Mouse (Mus musculus): ENCODE results near the gene Rps16.

Rps16 gene

GRCm38 (mm10) chr7:28372251-28373108 is 22.0 kb downstream of the Rps16 start, which contains the start of gene Plekhg2:
Gene Plekhg2 (minus strand): TSS chr7:28372599.
- DNase-seq (ENCODE audit: inconsistent age in 2 of 2, low spot score in 1 of 2), result peak; percentile 98 to 100

- peak; percentile 84 to 95 for DNase-seq (ENCODE audit: inconsistent age in 2 of 2, low spot score in 1 of 2)
These were observed 22.7 kb downstream of the Rps16 start for GRCm38 (mm10) chr7:28373131-28373581.

GRCm38 (mm10) chr7:28373891-28374495 is 23.5 kb downstream of the Rps16 start:
- DNase-seq (ENCODE audit: inconsistent age in 2 of 2, low spot score in 1 of 2), result peak in 1 of 2 experiments; percentile 62

GRCm38 (mm10) chr7:28374647-28375046 is 24.2 kb downstream of the Rps16 start:
- no peak for DNase-seq (ENCODE audit: inconsistent age in 2 of 2, low spot score in 1 of 2)

DNA sequence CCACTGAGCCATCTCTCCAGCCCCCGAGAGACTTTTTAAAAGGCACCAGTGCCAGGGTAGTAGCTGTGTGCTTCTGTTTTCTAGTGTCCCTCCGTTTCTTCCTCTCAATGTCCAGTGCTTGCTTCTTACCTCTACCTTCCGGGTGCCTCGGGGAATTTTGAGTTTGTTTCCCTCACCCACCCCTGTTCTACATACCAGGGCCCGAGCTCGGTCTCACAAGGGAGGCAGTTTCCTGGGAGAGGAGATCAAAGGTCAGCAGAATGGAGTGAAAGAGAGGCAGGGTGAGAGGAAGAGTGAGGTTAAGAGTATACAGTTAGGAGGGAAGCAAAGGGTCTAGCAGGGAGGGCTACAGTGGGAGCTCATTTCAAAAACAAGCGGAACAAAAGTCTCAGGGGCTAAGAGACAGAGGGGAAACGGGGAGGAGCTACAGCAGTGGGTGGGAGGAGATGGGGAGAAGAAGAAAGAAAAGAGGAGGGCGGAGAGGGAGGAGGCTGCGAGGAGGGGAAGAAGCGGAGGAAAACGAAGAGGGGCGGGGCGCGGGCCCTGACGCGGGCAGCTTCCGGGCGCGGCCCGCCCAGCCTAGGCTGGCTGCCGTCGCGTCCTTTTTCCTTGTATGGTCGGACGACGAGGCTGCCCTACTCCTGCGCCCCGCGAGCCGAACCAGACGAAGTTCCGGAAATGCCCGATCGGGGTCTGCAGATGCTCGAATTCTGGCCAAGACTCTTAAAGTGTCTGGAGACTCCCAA is 24.9 kb downstream of the Rps16 start:
- DNase-seq (ENCODE audit: inconsistent age in 2 of 2, low spot score in 1 of 2), result peak; percentile 93 to 96

DNA sequence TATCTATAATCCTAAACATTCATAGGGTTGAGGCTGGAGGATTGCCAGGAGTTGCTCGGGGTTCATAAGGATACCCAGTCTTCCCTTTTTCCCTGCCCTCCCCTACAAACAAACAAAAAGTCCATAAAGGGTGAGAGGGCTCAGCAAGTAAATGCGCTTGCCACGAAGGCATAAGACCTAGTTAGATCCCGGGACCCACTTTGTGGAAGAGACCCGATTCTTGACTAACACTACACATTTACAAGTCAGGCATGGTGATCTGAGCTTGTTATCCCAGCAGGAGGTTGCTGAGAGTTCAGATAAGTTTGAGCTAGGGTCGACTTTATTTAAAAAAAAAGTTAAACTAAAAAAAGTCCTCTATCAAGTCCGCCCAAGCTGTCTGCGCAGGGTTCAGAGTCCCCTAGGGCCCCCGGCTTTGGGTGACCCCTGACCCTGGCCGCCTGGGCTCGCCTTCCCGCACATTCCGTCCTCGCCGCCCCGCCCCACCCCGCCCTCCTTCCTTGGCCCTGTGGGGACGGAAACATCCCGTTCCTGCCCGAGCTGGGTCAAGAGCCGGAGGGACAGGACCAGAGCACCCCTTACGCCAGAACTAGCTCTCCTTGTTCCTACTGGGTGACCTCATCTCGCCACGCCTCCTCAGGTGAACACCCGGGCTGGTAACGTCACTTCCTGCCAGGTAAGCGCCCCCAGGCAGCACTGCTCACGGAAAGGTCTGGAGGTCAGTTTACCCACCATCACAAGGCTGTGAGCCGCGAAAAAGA is 25.7 kb downstream of the Rps16 start:
- peak; percentile 85 to 89 for DNase-seq (ENCODE audit: inconsistent age in 2 of 2, low spot score in 1 of 2)

GRCm38 (mm10) chr7:28377190-28378065 is 27.0 kb downstream of the Rps16 start:
- peak; percentile 57 to 67 for DNase-seq (ENCODE audit: inconsistent age in 2 of 2, low spot score in 1 of 2)

- peak; percentile 62 to 85 for DNase-seq (ENCODE audit: inconsistent age in 2 of 2, low spot score in 1 of 2)
These were observed 27.7 kb downstream of the Rps16 start for GRCm38 (mm10) chr7:28378066-28378690.

- DNase-seq (ENCODE audit: inconsistent age in 2 of 2, low spot score in 1 of 2), result peak; percentile 95 to 99
These were observed 28.6 kb downstream of the Rps16 start for GRCm38 (mm10) chr7:28378769-28379651.

GRCm38 (mm10) chr7:28380237-28381016 is 30.0 kb downstream of the Rps16 start, which contains the start of gene Zfp36:
Gene Zfp36 (minus strand): TSS chr7:28380253.
- no peak for DNase-seq (ENCODE audit: inconsistent age in 2 of 2, low spot score in 1 of 2)

DNA sequence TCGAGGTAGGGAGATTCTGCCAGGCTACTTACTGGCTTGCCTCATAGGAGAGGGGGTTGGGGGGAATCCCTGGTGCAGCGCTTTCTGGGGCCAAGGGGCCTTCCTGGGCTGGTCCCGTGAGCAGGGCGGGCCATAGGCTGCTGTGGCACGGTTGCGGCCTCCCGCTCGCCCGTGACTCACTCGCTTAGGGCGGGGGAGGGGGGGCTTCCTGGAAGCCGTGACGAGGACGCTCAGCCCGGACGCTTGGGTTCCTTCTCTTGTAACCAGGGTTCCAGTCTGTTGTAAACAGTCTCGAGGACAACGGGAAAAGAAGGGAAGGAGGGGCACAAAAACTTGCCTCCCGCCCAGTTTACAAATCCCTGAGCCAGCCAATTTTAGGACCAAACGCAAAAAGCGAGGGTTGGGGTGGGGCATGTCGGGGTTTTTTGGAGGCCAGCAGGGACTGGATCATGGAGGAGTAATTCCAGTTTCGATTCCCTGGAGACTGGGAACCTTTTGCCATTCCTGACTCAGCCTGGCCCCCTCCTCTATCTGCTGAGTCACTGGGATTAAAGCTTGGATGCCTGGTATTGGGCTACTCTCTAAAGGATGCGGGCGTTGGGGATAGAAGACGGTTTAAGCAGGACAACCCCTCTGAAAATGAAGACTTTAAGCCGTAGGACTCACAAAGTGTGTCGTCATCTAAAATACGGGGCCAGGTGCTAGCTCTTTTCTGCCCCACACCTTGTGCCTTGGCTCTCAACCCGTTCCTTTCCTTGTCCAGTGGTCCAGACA is 30.8 kb downstream of the Rps16 start:
- peak; percentile 91 to 96 for DNase-seq (ENCODE audit: inconsistent age in 2 of 2, low spot score in 1 of 2)

DNA sequence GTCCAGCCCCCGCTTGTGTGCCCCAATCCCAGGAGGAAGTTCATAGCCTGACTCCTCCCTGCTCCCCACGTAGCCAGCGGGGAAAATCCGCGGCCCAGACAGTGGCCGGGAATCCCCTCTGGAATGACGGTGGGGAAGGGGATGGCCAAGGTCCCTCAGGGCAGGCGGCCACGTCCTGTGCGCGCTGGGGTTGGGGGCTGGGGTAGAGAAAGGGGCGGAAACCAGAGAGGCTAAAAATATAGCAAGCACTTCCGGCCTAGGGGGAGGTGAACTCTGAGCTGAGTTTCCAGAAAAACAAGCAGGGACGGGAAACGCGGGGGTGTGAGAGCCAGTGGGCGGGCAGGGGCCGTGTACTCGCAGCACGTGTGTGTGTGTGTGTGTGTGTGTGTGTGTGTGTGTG is 31.5 kb downstream of the Rps16 start:
- peak; percentile 88 to 96 for DNase-seq (ENCODE audit: inconsistent age in 2 of 2, low spot score in 1 of 2)

DNA sequence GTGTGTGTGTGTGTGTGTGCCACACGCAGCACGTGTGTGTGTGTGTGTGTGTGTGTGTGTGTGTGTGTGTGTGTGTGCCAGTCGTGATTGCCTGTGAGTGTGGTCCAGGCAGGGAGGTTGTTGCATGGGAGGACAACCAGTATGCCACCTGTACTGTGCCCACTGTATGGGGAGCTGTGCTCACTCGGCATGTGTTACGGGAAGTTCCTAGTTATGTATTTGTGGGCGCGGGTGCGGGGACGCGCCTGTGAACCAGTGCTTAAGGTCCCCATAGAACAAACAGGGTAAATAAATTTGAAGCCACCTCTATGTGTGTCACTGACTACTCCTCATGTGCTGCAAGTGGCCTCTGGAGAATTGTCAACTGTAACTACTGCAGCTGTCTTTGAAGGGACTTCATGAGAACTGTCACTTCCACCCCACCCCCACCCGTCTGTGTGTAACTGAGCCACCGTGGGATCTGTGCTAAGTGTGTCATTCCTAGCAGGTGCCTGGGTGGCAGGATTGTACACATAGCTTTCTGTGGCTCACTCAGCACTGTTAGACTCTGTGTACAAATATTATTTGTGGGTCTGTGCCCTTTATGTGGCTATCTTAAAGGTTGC is 32.0 kb downstream of the Rps16 start:
- DNase-seq (ENCODE audit: inconsistent age in 2 of 2, low spot score in 1 of 2), result no peak

GRCm38 (mm10) chr7:28382981-28383396 is 32.5 kb downstream of the Rps16 start:
- peak; percentile 82 to 86 for DNase-seq (ENCODE audit: inconsistent age in 2 of 2, low spot score in 1 of 2)

DNA sequence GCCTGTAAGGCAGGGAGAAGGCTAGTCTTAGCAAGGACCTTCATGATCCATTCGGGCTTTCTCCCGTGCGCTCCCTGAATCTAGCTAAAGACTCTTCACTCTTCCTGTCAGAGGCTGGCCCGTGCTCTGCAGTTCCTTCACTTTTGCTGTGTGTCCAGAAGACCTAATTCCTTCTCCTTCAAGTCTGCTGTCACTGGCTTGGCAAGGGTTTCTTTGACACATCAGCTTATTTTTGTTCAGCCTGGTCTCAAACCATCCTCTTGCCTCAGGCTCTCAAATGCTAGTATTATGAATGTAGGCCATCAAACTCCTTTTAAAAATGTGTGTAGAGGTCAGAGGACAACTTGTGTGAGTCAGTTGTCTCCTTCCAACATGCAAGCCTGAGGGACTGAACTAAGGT is 33.2 kb downstream of the Rps16 start:
- DNase-seq (ENCODE audit: inconsistent age in 2 of 2, low spot score in 1 of 2), result peak in 1 of 2 experiments; percentile 64

DNA sequence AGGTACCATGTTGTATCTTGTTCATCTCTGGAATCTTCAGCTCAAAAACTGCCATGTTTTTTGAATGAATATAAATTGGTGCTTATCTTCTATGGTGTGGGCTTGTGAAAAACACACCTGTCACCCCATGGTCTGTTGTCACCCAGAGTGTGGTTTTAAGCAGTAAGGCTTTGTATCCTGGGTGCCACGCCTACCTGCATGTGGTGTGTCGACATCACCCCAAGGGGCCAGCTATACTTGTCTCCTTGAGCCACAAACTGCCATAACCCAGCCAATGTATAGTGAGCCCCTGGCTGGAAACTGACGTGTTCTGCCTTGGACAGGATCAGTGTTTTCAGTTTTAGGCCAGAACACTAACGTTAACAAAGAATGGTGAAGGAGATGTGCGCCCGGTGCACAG is 33.7 kb downstream of the Rps16 start:
- no peak for DNase-seq (ENCODE audit: inconsistent age in 2 of 2, low spot score in 1 of 2)
